Mouse (Mus musculus) liver, embryonic 16.5 days (tissue): Measurements from ENCODE around the gene Kremen1. TPM values are rescaled to one million over a fixed set of nuclear protein-coding genes. Genes with fewer than 3 reads are reported as not detected.

ENCODE experiments used
- ATAC-seq: fragments of 200-750 bp; cut with Nextera tagmentation; 2 replicates; pipeline ENCODE4 v1.8.0; 2017; ENCODE audit warnings: low read depth, mild to moderate bottlenecking, moderate number of reproducible peaks, moderate library complexity
- H3K27ac ChIP-seq: fragments of 300-500 bp; sonication (generic); 2 replicates; pipeline ENCODE4 v1.5.1; 2014; ENCODE audit warnings: mild to moderate bottlenecking, low read length
- H3K27me3 ChIP-seq: fragments of 300-500 bp; sonication (generic); 2 replicates; pipeline ENCODE4 v1.6.1; 2014; ENCODE audit warnings: low read depth, low read length, mixed read lengths; ENCODE audit not compliant: control insufficient read depth, insufficient read depth
- H3K36me3 ChIP-seq: fragments of 300-500 bp; sonication (generic); 2 replicates; pipeline ENCODE4 v1.6.1; 2014; ENCODE audit warnings: mild to moderate bottlenecking; ENCODE audit not compliant: control insufficient read depth, insufficient read depth
- H3K4me1 ChIP-seq: fragments of 300-500 bp; sonication (generic); 2 replicates; pipeline ENCODE4 v1.6.1; 2014; ENCODE audit warnings: low read depth, low read length, mixed read lengths; ENCODE audit not compliant: control insufficient read depth
- H3K4me2 ChIP-seq: fragments of 300-500 bp; sonication (generic); 2 replicates; pipeline ENCODE4 v1.6.1; 2014; ENCODE audit warnings: low read depth, low read length, mixed read lengths
- H3K4me3 ChIP-seq: fragments of 300-500 bp; sonication (generic); 2 replicates; pipeline ENCODE4 v1.5.1; 2014; ENCODE audit warnings: low read depth, mild to moderate bottlenecking, low read length
- H3K9ac ChIP-seq: fragments of 300-500 bp; sonication (generic); 2 replicates; pipeline ENCODE4 v1.6.1; 2014; ENCODE audit warnings: low read depth, low read length
- H3K9me3 ChIP-seq: fragments of 300-500 bp; sonication (generic); replicated peaks from 2 replicates; pipeline ENCODE4 v1.6.1; 2016; ENCODE audit warnings: low read length; ENCODE audit not compliant: control insufficient read depth
- WGBS: fragments of 180-500 bp; shearing (Covaris S2); extraction: QIAGEN DNeasy Blood & Tissue Kit; methylation state at CpG from one replicate; pipeline ENCODE4 v1.1.7; 2014; ENCODE audit not compliant: insufficient replicate concordance; 5-methylcytosine and 5-hydroxymethylcytosine counted together
- polyA plus RNA-seq: library from polyadenylated mRNA; unstranded; fragments of >200 nt; fragmentation: Nextera tagmentation; extraction: Ambion mirVana; gene quantifications from 2 replicates; pipeline ENCODE4 v1.2.1, GENCODE M21; 2015

The Kremen1 gene
- polyA plus RNA-seq, 1 experiment from 2014 or later = 2.3 TPM

GRCm38 (mm10) chr11:5271274-5272065 is 10.1 kb upstream of the Kremen1 start:
- no peak for ATAC-seq
- H3K27ac ChIP-seq = no peak overlapping the region
- no peaks in the 10 kb centered on the region for H3K9me3 ChIP-seq
- no peaks in the 10 kb centered on the region for H3K27me3 ChIP-seq
- H3K4me1 ChIP-seq = no peaks in the 10 kb centered on the region; the same call in 1 of the 2 replicates
- no peak overlapping the region for H3K9ac ChIP-seq
- no peak overlapping the region for H3K4me3 ChIP-seq
- no peaks in the 10 kb centered on the region for H3K36me3 ChIP-seq
- 55% methylated on average over 9 of the region's 9 CpGs for WGBS
- H3K4me2 ChIP-seq = no peak overlapping the region

- H3K4me3 ChIP-seq = no peak overlapping the region
- no peaks in the 10 kb centered on the region for H3K36me3 ChIP-seq
- H3K4me2 ChIP-seq = no peak overlapping the region
- H3K9ac ChIP-seq = no peak overlapping the region
- H3K27me3 ChIP-seq = no peaks in the 10 kb centered on the region
- WGBS = 60% methylated on average over 8 of the region's 8 CpGs
- peak; percentile 73; the same call in 1 of the 2 replicates for ATAC-seq
- no peak overlapping the region for H3K27ac ChIP-seq
- no peaks in the 10 kb centered on the region for H3K9me3 ChIP-seq
- H3K4me1 ChIP-seq = no peaks in the 10 kb centered on the region; the same call in 1 of the 2 replicates
Measured at GRCm38 (mm10) chr11:5269846-5270461, 8.6 kb upstream of the Kremen1 start.

- 60% methylated on average over 8 of the region's 8 CpGs for WGBS
- no peak overlapping the region for H3K4me2 ChIP-seq
- ATAC-seq = no peak
Measured at GRCm38 (mm10) chr11:5265764-5266163, 4.4 kb upstream of the Kremen1 start.

GRCm38 (mm10) chr11:5263078-5263730 is 1.8 kb upstream of the Kremen1 start:
- Histone ChIP-seq H3K27me3 (peaks cover 18% of the 10 kb centered on the region), H3K9me3 (no peaks in the 10 kb centered on the region), H3K9ac (no peak overlapping the region), H3K4me2 (no peak overlapping the region), H3K36me3 (no peaks in the 10 kb centered on the region), H3K4me1 (peaks cover 17% of the 10 kb centered on the region), H3K4me3 (no peak overlapping the region), H3K27ac (no peak overlapping the region)
- no peak for ATAC-seq
- 64% methylated on average over 26 of the region's 26 CpGs for WGBS

More at GRCm38 (mm10) chr11:5265764-5266163, 4.4 kb upstream of the Kremen1 start:
- no peaks in the 10 kb centered on the region for H3K36me3 ChIP-seq
- no peak overlapping the region for H3K9ac ChIP-seq
- H3K4me1 ChIP-seq = peaks cover 11% of the 10 kb centered on the region
- H3K27ac ChIP-seq = no peak overlapping the region
- H3K4me3 ChIP-seq = no peak overlapping the region
- H3K9me3 ChIP-seq = no peaks in the 10 kb centered on the region
- peaks cover 5% of the 10 kb centered on the region for H3K27me3 ChIP-seq

GRCm38 (mm10) chr11:5260942-5261459 is 357 bp downstream of the Kremen1 start:
- Histone ChIP-seq H3K4me3 (peak overlapping the region; percentile 80), H3K27me3 (peaks cover 18% of the 10 kb centered on the region), H3K4me1 (peaks cover 17% of the 10 kb centered on the region), H3K4me2 (peak overlapping the region; percentile 77), H3K9me3 (no peaks in the 10 kb centered on the region), H3K36me3 (no peaks in the 10 kb centered on the region), H3K9ac (peak overlapping the region; percentile 77), H3K27ac (no peak overlapping the region; the same call in 1 of the 2 replicates)
- WGBS = 2% methylated on average over 37 of the region's 42 CpGs
- ATAC-seq = no peak

- Histone ChIP-seq H3K4me1 (peaks cover 17% of the 10 kb centered on the region), H3K4me2 (no peak overlapping the region), H3K4me3 (no peak overlapping the region), H3K9ac (no peak overlapping the region), H3K9me3 (no peaks in the 10 kb centered on the region), H3K27ac (no peak overlapping the region), H3K27me3 (peaks cover 18% of the 10 kb centered on the region), H3K36me3 (no peaks in the 10 kb centered on the region)
- no peak for ATAC-seq
- 50% methylated on average over 10 of the region's 10 CpGs for WGBS
Measured at GRCm38 (mm10) chr11:5259944-5260598, 1.3 kb downstream of the Kremen1 start.

GRCm38 (mm10) chr11:5258036-5258435 is 3.3 kb downstream of the Kremen1 start:
- H3K4me1 ChIP-seq = peaks cover 20% of the 10 kb centered on the region
- no peak for ATAC-seq
- H3K9ac ChIP-seq = no peak overlapping the region
- no peak overlapping the region for H3K4me3 ChIP-seq
- H3K27ac ChIP-seq = no peak overlapping the region
- WGBS = 78% methylated on average over 6 of the region's 6 CpGs
- no peak overlapping the region for H3K4me2 ChIP-seq
- peaks cover 18% of the 10 kb centered on the region for H3K27me3 ChIP-seq
- no peaks in the 10 kb centered on the region for H3K36me3 ChIP-seq
- no peaks in the 10 kb centered on the region for H3K9me3 ChIP-seq

- no peak overlapping the region for H3K4me3 ChIP-seq
- H3K36me3 ChIP-seq = no peaks in the 10 kb centered on the region
- peaks cover 20% of the 10 kb centered on the region for H3K4me1 ChIP-seq
- H3K27ac ChIP-seq = no peak overlapping the region
- no peaks in the 10 kb centered on the region for H3K9me3 ChIP-seq
- no peak overlapping the region for H3K4me2 ChIP-seq
- H3K9ac ChIP-seq = no peak overlapping the region
- whole genome bisulfite sequencing = 53% methylated on average over 13 of the region's 13 CpGs
- no peak for ATAC-seq
- H3K27me3 ChIP-seq = peaks cover 18% of the 10 kb centered on the region
Measured at GRCm38 (mm10) chr11:5257151-5257862, 4.1 kb downstream of the Kremen1 start.
